Mouse (Mus musculus) myocyte (in vitro differentiated cells): Measurements from ENCODE around the gene Fam221b. TPM values are rescaled to one million over a fixed set of nuclear protein-coding genes. Genes with fewer than 3 reads are reported as not detected.

Experiments
- H3K27me3 ChIP-seq: one replicate; pipeline ENCODE4 v1.6.1; 2011; ENCODE audit not compliant: control insufficient read depth, insufficient read depth, insufficient read length
- H3K36me3 ChIP-seq: one replicate; pipeline ENCODE4 v1.6.1; 2011; ENCODE audit not compliant: control insufficient read depth, insufficient read depth
- H3K4me2 ChIP-seq: one replicate; pipeline ENCODE4 v1.6.1; 2011; ENCODE audit warnings: low read depth, control low read depth
- H3K4me3 ChIP-seq: one replicate; pipeline ENCODE4 v1.5.1; 2011; ENCODE audit warnings: mild to moderate bottlenecking, control low read depth, moderate library complexity
- H3K79me2 ChIP-seq: one replicate; pipeline ENCODE4 v1.6.1; 2011; ENCODE audit not compliant: control insufficient read depth, insufficient read depth
- H3ac ChIP-seq: one replicate; pipeline ENCODE4 v1.6.1; 2011; ENCODE audit not compliant: control insufficient read depth, insufficient read length
- CEBPB ChIP-seq: IDR thresholded peaks from 2 replicates; pipeline ENCODE4 v1.6.1; 2011; ENCODE audit warnings: mild to moderate bottlenecking, moderate library complexity; ENCODE audit not compliant: poor library complexity, insufficient read depth, severe bottlenecking
- E2F4 ChIP-seq: IDR thresholded peaks from one replicate; pipeline ENCODE4 v1.6.1; 2011; ENCODE audit warnings: mild to moderate bottlenecking, control low read depth, moderate library complexity; ENCODE audit not compliant: insufficient read depth
- MAX ChIP-seq: IDR thresholded peaks from one replicate; pipeline ENCODE4 v1.6.1; 2011; ENCODE audit warnings: low read depth, mild to moderate bottlenecking, control low read depth
- MYOD1 ChIP-seq, 3 experiments: IDR thresholded peaks; one replicate each; pipeline ENCODE4 v1.6.1; 2011; ENCODE audit warnings: control low read depth in 2 of 3, low read depth in 2 of 3, mild to moderate bottlenecking in 2 of 3, moderate library complexity in 1 of 3; ENCODE audit not compliant: insufficient read length in 2 of 3, control insufficient read depth in 1 of 3
- MYOG ChIP-seq, 3 experiments: IDR thresholded peaks; one replicate each; pipeline ENCODE4 v1.6.1; 2011; ENCODE audit warnings: control low read depth in 2 of 3, low read depth in 2 of 3, mild to moderate bottlenecking in 2 of 3; ENCODE audit not compliant: insufficient read length in 2 of 3, control insufficient read depth in 1 of 3, insufficient read depth in 1 of 3
- POLR2A ChIP-seq: IDR thresholded peaks from one replicate; pipeline ENCODE4 v1.6.1; 2011; ENCODE audit warnings: low read depth, mild to moderate bottlenecking, control low read depth, moderate library complexity; ENCODE audit not compliant: insufficient read length
- POLR2AphosphoS2 ChIP-seq: IDR thresholded peaks from one replicate; pipeline ENCODE4 v1.6.1; 2011; ENCODE audit warnings: low read depth, control low read depth; ENCODE audit not compliant: insufficient read length
- REST ChIP-seq: IDR thresholded peaks from one replicate; pipeline ENCODE4 v1.6.1; 2011; ENCODE audit warnings: mild to moderate bottlenecking, control low read depth, moderate library complexity; ENCODE audit not compliant: insufficient read depth, insufficient read length
- SRF ChIP-seq: IDR thresholded peaks from one replicate; pipeline ENCODE4 v1.6.1; 2011; ENCODE audit warnings: low read depth; ENCODE audit not compliant: control insufficient read depth, insufficient read length
- TCF12 ChIP-seq: IDR thresholded peaks from one replicate; pipeline ENCODE4 v1.6.1; 2011; ENCODE audit warnings: mild to moderate bottlenecking, control low read depth; ENCODE audit not compliant: poor library complexity, insufficient read depth, severe bottlenecking
- TCF3 ChIP-seq: IDR thresholded peaks from one replicate; pipeline ENCODE4 v1.6.1; 2011; ENCODE audit warnings: low read depth, control low read depth; ENCODE audit not compliant: insufficient read length
- USF1 ChIP-seq: IDR thresholded peaks from one replicate; pipeline ENCODE4 v1.6.1; 2011; ENCODE audit warnings: low read depth, mild to moderate bottlenecking, control low read depth, moderate library complexity
- polyA plus RNA-seq: library from polyadenylated mRNA; unstranded; fragments of >200 nt; fragmentation: generic; extraction: Trizol; gene quantifications from one replicate; pipeline ENCODE4 v1.2.1, GENCODE M21; 2012; ENCODE audit warnings: missing spikeins

Fam221b gene
- polyA plus RNA-seq, 1 experiment: 3.4 TPM

DNA sequence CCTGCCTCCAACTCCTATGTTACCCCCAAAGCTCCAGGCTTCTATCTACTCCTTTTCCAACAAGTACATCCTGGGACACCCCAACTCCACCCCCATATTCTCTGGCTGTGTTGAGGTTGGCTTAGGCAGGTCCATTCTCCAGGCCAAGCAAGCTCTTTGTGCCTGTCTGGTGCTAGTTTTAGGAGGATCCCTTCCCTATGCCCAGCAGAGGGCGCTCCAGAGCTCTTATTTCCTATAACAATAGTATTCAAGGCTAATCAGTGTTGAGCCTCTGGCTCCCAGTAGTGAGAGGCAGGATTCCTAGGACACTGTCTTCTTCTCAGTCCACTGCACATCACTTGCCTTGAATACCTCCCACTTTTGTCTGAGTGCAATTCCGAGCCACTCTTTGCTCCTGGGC lies 3.1 kb upstream of the Fam221b start:
- Histone ChIP-seq H3K4me2 (no peak overlapping the region), H3K27me3 (peaks cover 27% of the 10 kb centered on the region), H3ac (no peak overlapping the region), H3K79me2 (no peaks in the 10 kb centered on the region), H3K36me3 (no peaks in the 10 kb centered on the region), H3K4me3 (no peak overlapping the region)
- no peak for TF ChIP-seq CEBPB
- TF ChIP-seq MAX: no peak
- no peak for TF ChIP-seq TCF12
- TF ChIP-seq E2F4: no peak
- TF ChIP-seq USF1: no peak
- TF ChIP-seq POLR2AphosphoS2: no peak
- TF ChIP-seq MYOG (IDR thresholded peaks at IDR 0.05; ENCODE audit: control insufficient read depth in 1 of 3, insufficient read depth in 1 of 3, insufficient read length in 2 of 3, low read depth in 2 of 3): no peak

DNA sequence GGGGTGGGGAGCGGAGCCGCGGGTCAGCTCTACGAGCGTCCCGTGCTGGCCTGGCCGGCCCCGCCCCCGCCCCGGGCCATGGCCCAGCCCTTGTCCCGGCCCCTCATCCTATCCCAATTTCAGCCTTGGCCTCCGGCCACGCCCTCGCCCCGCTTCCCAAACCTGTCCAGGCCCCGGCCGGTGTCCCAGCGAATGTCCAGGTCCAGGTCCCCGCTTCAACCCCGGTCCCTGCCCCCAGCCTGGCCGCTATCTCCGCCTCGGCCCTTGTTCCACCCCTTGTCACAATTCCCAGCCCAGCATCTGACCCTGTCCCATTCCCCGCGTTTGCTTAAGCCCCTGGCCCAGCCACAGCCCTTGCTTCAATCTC lies 466 bp upstream of the Fam221b start:
- Histone ChIP-seq H3K4me3 (peak overlapping the region; percentile 10), H3K27me3 (peaks cover 36% of the 10 kb centered on the region), H3K79me2 (no peaks in the 10 kb centered on the region), H3K36me3 (no peaks in the 10 kb centered on the region), H3ac (peak overlapping the region; percentile 52), H3K4me2 (peak overlapping the region; percentile 75)
- TF ChIP-seq MYOG (IDR thresholded peaks at IDR 0.05; ENCODE audit: control insufficient read depth in 1 of 3, insufficient read depth in 1 of 3, insufficient read length in 2 of 3, low read depth in 2 of 3) (no peak), MAX (no peak), POLR2A (no peak), REST (no peak), TCF3 (no peak), POLR2AphosphoS2 (no peak), USF1 (no peak), CEBPB (no peak), SRF (no peak), TCF12 (no peak), E2F4 (no peak), MYOD1 (IDR thresholded peaks at IDR 0.05; ENCODE audit: control insufficient read depth in 1 of 3, insufficient read length in 2 of 3, low read depth in 2 of 3) (no peak)

DNA sequence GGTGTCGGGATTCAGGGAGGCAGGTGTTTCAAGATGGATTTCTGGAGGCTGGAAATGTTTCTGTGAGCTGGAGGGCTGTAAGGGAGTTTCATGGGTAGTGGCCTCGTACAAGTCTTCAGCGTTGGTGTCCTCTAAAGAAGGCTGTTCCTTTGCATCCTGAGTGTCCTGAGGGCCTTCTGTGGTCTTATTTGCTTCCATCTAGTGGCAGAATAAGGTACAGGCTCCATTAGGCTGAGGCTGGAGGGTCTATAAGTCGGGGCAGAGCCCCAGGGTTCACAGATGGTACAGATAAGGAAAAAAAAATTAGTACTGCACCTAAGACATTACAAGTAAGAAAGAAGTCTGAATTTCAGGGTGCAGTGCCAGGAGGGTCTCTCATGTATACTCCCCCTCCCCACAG lies 2.5 kb downstream of the Fam221b start:
- TF ChIP-seq TCF3: no peak
- no peak for TF ChIP-seq REST
- no peak for TF ChIP-seq MAX
- no peak for TF ChIP-seq POLR2A
- TF ChIP-seq MYOD1 (IDR thresholded peaks at IDR 0.05; ENCODE audit: control insufficient read depth in 1 of 3, insufficient read length in 2 of 3, low read depth in 2 of 3): no peak
- no peak for TF ChIP-seq CEBPB
- no peak for TF ChIP-seq E2F4
- TF ChIP-seq USF1: no peak
- TF ChIP-seq SRF: no peak
- no peak for TF ChIP-seq TCF12
- no peak for TF ChIP-seq MYOG (IDR thresholded peaks at IDR 0.05; ENCODE audit: control insufficient read depth in 1 of 3, insufficient read depth in 1 of 3, insufficient read length in 2 of 3, low read depth in 2 of 3)
- no peak for TF ChIP-seq POLR2AphosphoS2
- Histone ChIP-seq H3K27me3 (peaks cover 44% of the 10 kb centered on the region), H3ac (no peak overlapping the region), H3K4me2 (no peak overlapping the region), H3K4me3 (no peak overlapping the region), H3K79me2 (no peaks in the 10 kb centered on the region), H3K36me3 (no peaks in the 10 kb centered on the region)

DNA sequence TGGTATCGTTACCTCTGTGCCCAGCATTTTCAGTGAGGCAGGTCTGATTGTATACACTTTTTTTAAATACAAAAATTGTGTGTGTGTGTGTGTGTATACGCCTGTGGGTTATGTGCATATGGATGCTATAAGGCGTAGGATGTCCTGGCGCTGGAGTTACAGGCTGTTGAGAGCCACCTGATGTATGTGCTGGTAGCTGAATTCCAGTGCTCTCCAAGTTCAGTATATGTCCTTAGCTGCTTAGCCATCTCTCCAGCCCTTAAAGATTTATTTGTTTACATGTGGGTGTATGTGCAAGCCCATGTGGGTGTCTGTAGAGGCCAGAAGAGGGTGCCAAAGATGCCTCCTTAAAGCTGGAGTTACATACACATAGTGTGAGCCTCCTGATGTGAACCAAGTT lies 11.8 kb downstream of the Fam221b start:
- Histone ChIP-seq H3K4me3 (peak overlapping the region; percentile 34), H3ac (no peak overlapping the region), H3K27me3 (peaks cover 36% of the 10 kb centered on the region), H3K36me3 (no peaks in the 10 kb centered on the region), H3K79me2 (no peaks in the 10 kb centered on the region), H3K4me2 (peak overlapping the region; percentile 76)
- TF ChIP-seq MYOD1 (IDR thresholded peaks at IDR 0.05; ENCODE audit: control insufficient read depth in 1 of 3, insufficient read length in 2 of 3, low read depth in 2 of 3): no peak
- TF ChIP-seq E2F4: no peak
- no peak for TF ChIP-seq CEBPB
- TF ChIP-seq MAX: no peak
- no peak for TF ChIP-seq REST
- TF ChIP-seq SRF: no peak
- no peak for TF ChIP-seq USF1
- no peak for TF ChIP-seq MYOG (IDR thresholded peaks at IDR 0.05; ENCODE audit: control insufficient read depth in 1 of 3, insufficient read depth in 1 of 3, insufficient read length in 2 of 3, low read depth in 2 of 3)
- no peak for TF ChIP-seq POLR2A
- no peak for TF ChIP-seq POLR2AphosphoS2

DNA sequence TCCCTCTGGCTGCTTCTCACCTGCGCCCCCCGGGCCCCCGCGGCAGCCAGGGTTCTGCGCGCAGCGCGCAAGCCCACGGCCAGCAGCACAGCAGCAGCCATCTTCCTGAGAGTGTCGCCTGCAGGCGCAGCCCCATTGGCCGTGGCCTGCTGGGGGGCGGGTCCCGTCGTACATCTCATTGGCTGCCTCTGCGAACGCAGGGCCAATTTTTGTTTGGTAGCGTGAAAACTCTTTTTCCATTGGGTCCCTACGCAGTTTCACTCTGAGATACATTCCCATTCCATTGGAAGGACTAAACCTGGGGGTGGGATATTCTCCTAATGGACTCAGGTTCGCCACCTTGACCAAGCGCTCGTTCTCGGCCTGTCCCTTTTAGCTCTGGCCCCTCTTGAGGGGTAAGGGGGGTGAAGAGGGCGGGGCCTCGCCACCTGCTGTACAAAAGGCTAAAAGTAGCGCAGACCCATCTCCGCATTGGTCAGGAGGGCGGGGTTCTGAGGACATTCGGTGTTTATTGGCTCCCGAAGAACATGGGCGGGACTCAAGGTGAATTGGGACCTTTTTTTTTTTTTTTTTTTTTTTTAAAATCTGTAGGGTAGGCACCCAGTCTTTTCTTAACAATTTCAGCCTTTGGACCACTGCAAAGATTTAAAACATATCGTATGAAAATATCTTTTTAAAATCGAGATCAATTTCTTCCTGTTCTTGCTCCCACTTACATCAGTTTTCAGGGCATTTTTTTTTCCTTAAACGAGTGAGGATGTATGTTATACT lies 12.4 kb downstream of the Fam221b start, which contains the start of gene Hint2:
Hint2 (minus strand) TSS at position 128 of the 771 bp plus-strand sequence.
- H3K4me2 ChIP-seq: peak within 1 kb of the TSS; percentile 78
- no peak for TF ChIP-seq REST
- peak; percentile 92 for TF ChIP-seq POLR2A
- no peak for TF ChIP-seq TCF12
- peak; percentile 84 for TF ChIP-seq POLR2AphosphoS2
- peak in 1 of 3 experiments; percentile 43 for TF ChIP-seq MYOD1 (IDR thresholded peaks at IDR 0.05; ENCODE audit: control insufficient read depth in 1 of 3, insufficient read length in 2 of 3, low read depth in 2 of 3)
- TF ChIP-seq MYOG (IDR thresholded peaks at IDR 0.05; ENCODE audit: control insufficient read depth in 1 of 3, insufficient read depth in 1 of 3, insufficient read length in 2 of 3, low read depth in 2 of 3): peak in 1 of 3 experiments; percentile 31
- peaks cover 30% of the 10 kb centered on the region for H3K27me3 ChIP-seq
- no peaks in the 10 kb centered on the region for H3K36me3 ChIP-seq
- H3K4me3 ChIP-seq: peak within 1 kb of the TSS; percentile 34
- H3K79me2 ChIP-seq: no peaks in the 10 kb centered on the region
- peak within 1 kb of the TSS; percentile 17 for H3ac ChIP-seq
